12 mouse cellular contexts compared by ENCODE assay signal in genomic region chr4:148885921-148886540, GRCm38 (mm10).
DNase-seq lines count a peak whose midpoint lies in the region; ATAC-seq and TF ChIP-seq lines count a peak whose summit lies in the region.
"Had no signal": no experiment of that assay in that cellular context is flagged by ENCODE, and none has a peak within 500 bp of the region (broad histone marks: within the 10 kb centered on the region; RNA-seq: fewer than 3 reads in every experiment).

No protein-coding gene starts in this region.

- peaks cover 28% of the 10 kb centered on the region for H3K27me3 ChIP-seq in heart, embryonic 13.5 days (replicated peaks)
- peaks cover 96% of the 10 kb centered on the region for H3K27me3 ChIP-seq in hindbrain, embryonic 10.5 days (ENCODE audit: insufficient read depth, poor library complexity, severe bottlenecking)
- peaks cover 25% of the 10 kb centered on the region; the same call in 1 of the 2 replicates for H3K27me3 ChIP-seq in midbrain, embryonic 14.5 days (ENCODE audit: control insufficient read depth, insufficient read depth, low read length)

- intact Hi-C loops in heart, postnatal 25 days (cut with DNase I): no loop called here
- intact Hi-C loops in gastrocnemius, adult 2 months (cut with DNase I): no loop called here

- no peak overlapping the region for H3K4me3 ChIP-seq in heart, embryonic 13.5 days
- H3K4me3 ChIP-seq in hindbrain, embryonic 10.5 days: peak overlapping the region; percentile 18; the same call in 1 of the 2 replicates
- no peak overlapping the region for H3K4me3 ChIP-seq in midbrain, embryonic 14.5 days (replicated peaks; ENCODE audit: low read depth, low read length)
- no peak overlapping the region for H3K4me3 ChIP-seq in gastrocnemius, adult 2 months
- H3K4me3 ChIP-seq: liver, embryonic 13.5 days had no signal

- DNase-seq in heart, postnatal 25 days (ENCODE audit: low spot score): no peak
- DNase-seq in embryo, embryonic 11 days: peak; percentile 70
- peak; percentile 79 for DNase-seq in hindbrain, embryonic 10.5 days (ENCODE audit: low spot score)
- DNase-seq in midbrain, embryonic 14.5 days: peak; percentile 77
- DNase-seq in gastrocnemius, adult 2 months: no peak
- DNase-seq in urinary bladder, postnatal 10 days (ENCODE audit: low spot score): no peak
- no peak for DNase-seq in cerebellum, adult 11-12 months
- DNase-seq: heart, postnatal 4 days; kidney, postnatal 25 days; liver, embryonic 13.5 days; thymus, adult 18-20 months had no signal

- 59% methylated on average over 9 of the region's 9 CpGs for WGBS in heart, embryonic 13.5 days
- 31% methylated on average over 9 of the region's 9 CpGs for WGBS in hindbrain, embryonic 10.5 days
- WGBS in midbrain, embryonic 14.5 days: 10% methylated on average over 9 of the region's 9 CpGs

- TF ChIP-seq CTCF in gastrocnemius, adult 2 months (IDR thresholded peaks at IDR 0.05): no peak

- no peak overlapping the region for H3K4me2 ChIP-seq in heart, embryonic 13.5 days
- H3K4me2 ChIP-seq in midbrain, embryonic 14.5 days (ENCODE audit: low read length): no peak overlapping the region
- H3K4me2 ChIP-seq: liver, embryonic 13.5 days had no signal

- peak overlapping the region; percentile 62 for H3K9ac ChIP-seq in heart, embryonic 13.5 days
- H3K9ac ChIP-seq in midbrain, embryonic 14.5 days (replicated peaks; ENCODE audit: low read length): no peak overlapping the region
- H3K9ac ChIP-seq: liver, embryonic 13.5 days had no signal

- peaks cover 73% of the 10 kb centered on the region for H3K4me1 ChIP-seq in heart, embryonic 13.5 days
- peaks cover 99% of the 10 kb centered on the region for H3K4me1 ChIP-seq in hindbrain, embryonic 10.5 days (replicated peaks)
- H3K4me1 ChIP-seq in midbrain, embryonic 14.5 days (ENCODE audit: control insufficient read depth, insufficient read depth, low read length): peaks cover 45% of the 10 kb centered on the region

- ATAC-seq in heart, embryonic 13.5 days (ENCODE audit: extremely low read depth, insufficient number of reproducible peaks, low FRiP score, low TSS enrichment): no peak
- peak; percentile 72 for ATAC-seq in midbrain, embryonic 14.5 days (ENCODE audit: low FRiP score, low TSS enrichment)

- H3K36me3 ChIP-seq in heart, embryonic 13.5 days: no peaks in the 10 kb centered on the region
- H3K36me3 ChIP-seq in hindbrain, embryonic 10.5 days: no peaks in the 10 kb centered on the region
- no peaks in the 10 kb centered on the region for H3K36me3 ChIP-seq in midbrain, embryonic 14.5 days (ENCODE audit: control insufficient read depth, insufficient read depth, low read length)
- H3K36me3 ChIP-seq: liver, embryonic 13.5 days had no signal

- H3K9me3 ChIP-seq in heart, embryonic 13.5 days: no peaks in the 10 kb centered on the region
- no peaks in the 10 kb centered on the region for H3K9me3 ChIP-seq in hindbrain, embryonic 10.5 days
- no peaks in the 10 kb centered on the region for H3K9me3 ChIP-seq in midbrain, embryonic 14.5 days (ENCODE audit: control insufficient read depth, low read length)
- H3K9me3 ChIP-seq: liver, embryonic 13.5 days had no signal

- peak overlapping the region; percentile 45; the same call in 1 of the 2 replicates for H3K27ac ChIP-seq in heart, embryonic 13.5 days (replicated peaks)
- H3K27ac ChIP-seq in hindbrain, embryonic 10.5 days: peak overlapping the region; percentile 93
- peak overlapping the region; percentile 60 for H3K27ac ChIP-seq in midbrain, embryonic 14.5 days (replicated peaks; ENCODE audit: low read depth, low read length)
- no peak overlapping the region for H3K27ac ChIP-seq in gastrocnemius, adult 2 months
- H3K27ac ChIP-seq: liver, embryonic 13.5 days had no signal

Comparison
In these comparisons a context has a peak if more than half of its experiments do, and no peak if none do; other contexts are left out.
1. DNase-seq: peak in embryo, embryonic 11 days (single experiment), hindbrain, embryonic 10.5 days (single experiment) and midbrain, embryonic 14.5 days (single experiment); none in heart, postnatal 25 days (single experiment), gastrocnemius, adult 2 months (single experiment), urinary bladder, postnatal 10 days (single experiment) and cerebellum, adult 11-12 months (single experiment).